Comparison of ENCODE assay signal across 21 mouse cellular contexts in genomic region chr6:28429870-28430269, GRCm38 (mm10). TPM values are rescaled to one million over a fixed set of nuclear protein-coding genes. Genes with fewer than 3 reads are reported as not detected.
DNase-seq lines count a peak whose midpoint lies in the region; TF ChIP-seq lines count a peak whose summit lies in the region.
"Had no signal": no experiment of that assay in that cellular context is flagged by ENCODE, and none has a peak within 500 bp of the region (broad histone marks: within the 10 kb centered on the region; RNA-seq: fewer than 3 reads in every experiment).

No protein-coding gene starts in this region.

- H3K27me3 ChIP-seq in testis, adult 2 months (ENCODE audit: control insufficient read depth, insufficient read depth, low read length) = no peaks in the 10 kb centered on the region
- H3K27me3 ChIP-seq: embryonic facial prominence, embryonic 12.5 days; forebrain, embryonic 15.5 days; heart, embryonic 13.5 days; hindbrain, embryonic 12.5 days had no signal

- TF ChIP-seq CTCF in testis, adult 2 months (IDR thresholded peaks at IDR 0.05; ENCODE audit: control insufficient read depth, insufficient read depth, insufficient replicate concordance, low read depth, low read length) = no peak

- no peak for TF ChIP-seq POLR2A in testis, adult 2 months (IDR thresholded peaks at IDR 0.05; ENCODE audit: control insufficient read depth, low read depth, low read length)

- peak overlapping the region; percentile 85 for H3K4me3 ChIP-seq in testis, adult 2 months (ENCODE audit: control insufficient read depth, low read depth, low read length)
- H3K4me3 ChIP-seq: embryonic facial prominence, embryonic 12.5 days; forebrain, embryonic 15.5 days; heart, embryonic 13.5 days; hindbrain, embryonic 12.5 days had no signal

- H3K27ac ChIP-seq in testis, adult 2 months (ENCODE audit: control insufficient read depth, insufficient read depth, low read depth, low read length) = no peak overlapping the region
- H3K27ac ChIP-seq: embryonic facial prominence, embryonic 12.5 days; forebrain, embryonic 15.5 days; heart, embryonic 13.5 days; hindbrain, embryonic 12.5 days had no signal

- H3K36me3 ChIP-seq in testis, adult 2 months (ENCODE audit: control insufficient read depth, insufficient read depth, low read length) = no peaks in the 10 kb centered on the region

- no peak for DNase-seq in testis, postnatal 14 days (ENCODE audit: low spot score)
- peak; percentile 37 for DNase-seq in cerebellum, adult 8-10 months
- DNase-seq in cerebellum, postnatal 25 days = peak; percentile 71 to 77
- DNase-seq in frontal cortex, postnatal 36 days (ENCODE audit: low spot score in 2 of 2) = no peak
- DNase-seq in neural tube, embryonic 10.5 days (ENCODE audit: extremely low spot score, low spot score) = no peak
- DNase-seq: adrenal gland, postnatal 10 days; gastrocnemius, postnatal 14 days; heart, postnatal 36 days; kidney, adult 8-10 months had no signal

- peaks cover 5% of the 10 kb centered on the region for H3K4me1 ChIP-seq in testis, adult 2 months (ENCODE audit: control insufficient read depth, insufficient read depth, low read length)

RNA-seq across cellular contexts. Expression of gene Gcc1, which starts 1.7 kb away (rescaled TPM):
- polyA plus RNA-seq in testis, adult 2 months (2012; rRNA removed) = 11.1 and 12.1 TPM in 2 replicates

RNA-seq across cellular contexts. Expression of gene Fscn3, which starts 2.3 kb away (rescaled TPM):
- 400 and 451 TPM in 2 replicates for polyA plus RNA-seq in testis, adult 2 months (2012; rRNA removed)
- polyA plus RNA-seq: cortical plate, adult 2 months; embryonic facial prominence, embryonic 12.5 days; forebrain, embryonic 11.5 days; forebrain, embryonic 15.5 days; heart, embryonic 13.5 days; heart, postnatal 0 days; hindbrain, embryonic 12.5 days; hindbrain, embryonic 16.5 days; intestine, postnatal 0 days had no signal

RNA-seq across cellular contexts. Expression of gene Arf5, which starts 6.5 kb away (rescaled TPM):
- polyA plus RNA-seq in testis, adult 2 months (2012; rRNA removed) = 154 and 184 TPM in 2 replicates

RNA-seq across cellular contexts. Expression of gene Pax4, which starts 19.3 kb away (rescaled TPM):
- polyA plus RNA-seq in testis, adult 2 months (2012; rRNA removed) = 0.19 TPM in 1 of 2 replicates, not detected in the other
- polyA plus RNA-seq: embryonic facial prominence, embryonic 12.5 days; forebrain, embryonic 11.5 days; gonadal fat pad, adult 2 months; heart, embryonic 13.5 days; heart, postnatal 0 days; hindbrain, embryonic 12.5 days; hindbrain, embryonic 16.5 days; inflammation-experienced regulatory T-cells, adult 6 months had no signal

RNA-seq across cellular contexts. Expression of gene Zfp800, which starts 32.1 kb away (rescaled TPM):
- polyA plus RNA-seq in testis, adult 2 months (2012; rRNA removed) = 5.2 and 6.1 TPM in 2 replicates

Comparison
In these comparisons a context has a peak if more than half of its experiments do, and no peak if none do; other contexts are left out.
1. DNase-seq: peak in cerebellum, adult 8-10 months (single experiment) and cerebellum, postnatal 25 days (2 of 2); none in testis, postnatal 14 days (single experiment), frontal cortex, postnatal 36 days (0 of 2) and neural tube, embryonic 10.5 days (single experiment).